Mouse (Mus musculus): ENCODE measurements around the gene Flt3l. TPM values are rescaled to one million over a fixed set of nuclear protein-coding genes. Genes with fewer than 3 reads are reported as not detected.
"Not testable (repeated sequence)": the region's sequence is repeated elsewhere in the genome, so short reads cannot be mapped to it uniquely, and the experiment has no call there.

Gene Flt3l
- polyA plus RNA-seq, 1 experiment from 2014 or later = 1.7 TPM

- ATAC-seq (ENCODE audit: low FRiP score) (no peak), DNase-seq (ENCODE audit: low spot score) (no peak)
- no peak overlapping the region for H3K4me3 ChIP-seq (replicated peaks; ENCODE audit: low read length)
Observed at GRCm38 (mm10) chr7:45176356-45176755, 40.1 kb upstream of the Flt3l start.

GRCm38 (mm10) chr7:45175929-45176328 lies 39.7 kb upstream of the Flt3l start:
- Histone ChIP-seq H3K4me1 (replicated peaks; ENCODE audit: control insufficient read depth, insufficient read depth, low read length) (0 out of 2 replicates have a peak, but pooled peaks cover 9% of the 10 kb centered on the region), H3K4me2 (replicated peaks) (peak overlapping the region; percentile 24), H3K27me3 (ENCODE audit: control insufficient read depth, insufficient read depth, low read length) (peaks cover 83% of the 10 kb centered on the region), H3K4me3 (replicated peaks; ENCODE audit: low read length) (no peak overlapping the region), H3K9ac (no peak overlapping the region), H3K27ac (no peak overlapping the region), H3K9me3 (ENCODE audit: control insufficient read depth, low read length) (no peaks in the 10 kb centered on the region), H3K36me3 (replicated peaks; ENCODE audit: control insufficient read depth, insufficient read depth) (no peaks in the 10 kb centered on the region)
- whole genome bisulfite sequencing = under 1% methylated on average over 23 of the region's 23 CpGs
- DNase-seq (ENCODE audit: low spot score) (no peak), ATAC-seq (ENCODE audit: low FRiP score) (no peak)

More at GRCm38 (mm10) chr7:45176356-45176755, 40.1 kb upstream of the Flt3l start:
- no peaks in the 10 kb centered on the region for H3K9me3 ChIP-seq (ENCODE audit: control insufficient read depth, low read length)
- 2% methylated on average over 30 of the region's 31 CpGs for WGBS
- no peak overlapping the region for H3K27ac ChIP-seq
- peaks cover 9% of the 10 kb centered on the region; the same call in 1 of the 2 replicates for H3K4me1 ChIP-seq (replicated peaks; ENCODE audit: control insufficient read depth, insufficient read depth, low read length)
- peak overlapping the region; percentile 24 for H3K4me2 ChIP-seq (replicated peaks)
- H3K36me3 ChIP-seq (replicated peaks; ENCODE audit: control insufficient read depth, insufficient read depth) = no peaks in the 10 kb centered on the region
- H3K9ac ChIP-seq = no peak overlapping the region
- peaks cover 87% of the 10 kb centered on the region for H3K27me3 ChIP-seq (ENCODE audit: control insufficient read depth, insufficient read depth, low read length)

- ATAC-seq (ENCODE audit: low FRiP score) (no peak), DNase-seq (ENCODE audit: low spot score) (no peak)
- H3K4me1 ChIP-seq (replicated peaks; ENCODE audit: control insufficient read depth, insufficient read depth, low read length) = 0 out of 2 replicates have a peak, but pooled peaks cover 9% of the 10 kb centered on the region
- H3K4me2 ChIP-seq (replicated peaks) = no peak overlapping the region
- no peaks in the 10 kb centered on the region for H3K36me3 ChIP-seq (replicated peaks; ENCODE audit: control insufficient read depth, insufficient read depth)
- H3K27ac ChIP-seq = no peak overlapping the region
- H3K4me3 ChIP-seq (replicated peaks; ENCODE audit: low read length) = no peak overlapping the region
- H3K9me3 ChIP-seq (ENCODE audit: control insufficient read depth, low read length) = no peaks in the 10 kb centered on the region
- peaks cover 77% of the 10 kb centered on the region for H3K27me3 ChIP-seq (ENCODE audit: control insufficient read depth, insufficient read depth, low read length)
- no peak overlapping the region for H3K9ac ChIP-seq
- WGBS = 4% methylated on average over 13 of the region's 13 CpGs
Observed at GRCm38 (mm10) chr7:45175398-45175797, 39.2 kb upstream of the Flt3l start.

GRCm38 (mm10) chr7:45174567-45175280 lies 38.5 kb upstream of the Flt3l start:
- Histone ChIP-seq H3K27me3 (ENCODE audit: control insufficient read depth, insufficient read depth, low read length) (peaks cover 77% of the 10 kb centered on the region), H3K4me1 (replicated peaks; ENCODE audit: control insufficient read depth, insufficient read depth, low read length) (0 out of 2 replicates have a peak, but pooled peaks cover 9% of the 10 kb centered on the region), H3K4me2 (replicated peaks) (no peak overlapping the region), H3K4me3 (replicated peaks; ENCODE audit: low read length) (no peak overlapping the region), H3K27ac (no peak overlapping the region), H3K9me3 (ENCODE audit: control insufficient read depth, low read length) (0 out of 2 replicates have a peak, but pooled peaks cover 2% of the 10 kb centered on the region), H3K36me3 (replicated peaks; ENCODE audit: control insufficient read depth, insufficient read depth) (no peaks in the 10 kb centered on the region), H3K9ac (no peak overlapping the region)
- ATAC-seq (ENCODE audit: low FRiP score) (0 out of 2 replicates have a peak, but pooled peaks have one; percentile 34), DNase-seq (ENCODE audit: low spot score) (no peak)
- 4% methylated on average over 28 of the region's 29 CpGs for WGBS

GRCm38 (mm10) chr7:45173772-45174171 lies 37.5 kb upstream of the Flt3l start:
- ATAC-seq (ENCODE audit: low FRiP score); H3K36me3 ChIP-seq (replicated peaks; ENCODE audit: control insufficient read depth, insufficient read depth); H3K4me1 ChIP-seq (replicated peaks; ENCODE audit: control insufficient read depth, insufficient read depth, low read length); H3K4me2 ChIP-seq (replicated peaks); DNase-seq (ENCODE audit: low spot score); H3K27ac ChIP-seq; H3K9me3 ChIP-seq (ENCODE audit: control insufficient read depth, low read length); H3K4me3 ChIP-seq (replicated peaks; ENCODE audit: low read length); H3K9ac ChIP-seq: not testable (repeated sequence)
- WGBS = 62% methylated on average over 1 of the region's 1 CpGs
- peaks cover 77% of the 10 kb centered on the region for H3K27me3 ChIP-seq (ENCODE audit: control insufficient read depth, insufficient read depth, low read length)

- ATAC-seq (ENCODE audit: low FRiP score) (no peak), DNase-seq (ENCODE audit: low spot score) (no peak)
- Histone ChIP-seq H3K9me3 (ENCODE audit: control insufficient read depth, low read length) (0 out of 2 replicates have a peak, but pooled peaks cover 6% of the 10 kb centered on the region), H3K27me3 (ENCODE audit: control insufficient read depth, insufficient read depth, low read length) (peaks cover 77% of the 10 kb centered on the region), H3K9ac (no peak overlapping the region), H3K4me2 (replicated peaks) (no peak overlapping the region), H3K4me1 (replicated peaks; ENCODE audit: control insufficient read depth, insufficient read depth, low read length) (peaks cover 15% of the 10 kb centered on the region; the same call in 1 of the 2 replicates), H3K4me3 (replicated peaks; ENCODE audit: low read length) (no peak overlapping the region), H3K27ac (no peak overlapping the region), H3K36me3 (replicated peaks; ENCODE audit: control insufficient read depth, insufficient read depth) (no peaks in the 10 kb centered on the region)
- 64% methylated on average over 7 of the region's 7 CpGs for WGBS
Observed at GRCm38 (mm10) chr7:45172974-45173373, 36.7 kb upstream of the Flt3l start.

- Histone ChIP-seq H3K9me3 (ENCODE audit: control insufficient read depth, low read length) (0 out of 2 replicates have a peak, but pooled peaks cover 6% of the 10 kb centered on the region), H3K4me2 (replicated peaks) (no peak overlapping the region), H3K9ac (no peak overlapping the region), H3K27me3 (ENCODE audit: control insufficient read depth, insufficient read depth, low read length) (peaks cover 77% of the 10 kb centered on the region), H3K36me3 (replicated peaks; ENCODE audit: control insufficient read depth, insufficient read depth) (no peaks in the 10 kb centered on the region), H3K4me1 (replicated peaks; ENCODE audit: control insufficient read depth, insufficient read depth, low read length) (peaks cover 10% of the 10 kb centered on the region; the same call in 1 of the 2 replicates), H3K27ac (no peak overlapping the region), H3K4me3 (replicated peaks; ENCODE audit: low read length) (no peak overlapping the region)
- no peak for ATAC-seq (ENCODE audit: low FRiP score)
- no peak for DNase-seq (ENCODE audit: low spot score)
- 90% methylated on average over 3 of the region's 3 CpGs for WGBS
Observed at GRCm38 (mm10) chr7:45169495-45169894, 33.3 kb upstream of the Flt3l start.

- Histone ChIP-seq H3K9ac (no peak overlapping the region), H3K4me3 (replicated peaks; ENCODE audit: low read length) (0 out of 2 replicates have a peak overlapping the region, but pooled peaks have one; percentile 6), H3K9me3 (ENCODE audit: control insufficient read depth, low read length) (0 out of 2 replicates have a peak, but pooled peaks cover 6% of the 10 kb centered on the region), H3K27me3 (ENCODE audit: control insufficient read depth, insufficient read depth, low read length) (peaks cover 78% of the 10 kb centered on the region), H3K27ac (no peak overlapping the region), H3K4me1 (replicated peaks; ENCODE audit: control insufficient read depth, insufficient read depth, low read length) (peaks cover 16% of the 10 kb centered on the region; the same call in 1 of the 2 replicates), H3K36me3 (replicated peaks; ENCODE audit: control insufficient read depth, insufficient read depth) (no peaks in the 10 kb centered on the region), H3K4me2 (replicated peaks) (peak overlapping the region; percentile 11; the same call in 1 of the 2 replicates)
- no peak for DNase-seq (ENCODE audit: low spot score)
- WGBS = 2% methylated on average over 24 of the region's 24 CpGs
- no peak for ATAC-seq (ENCODE audit: low FRiP score)
Observed at GRCm38 (mm10) chr7:45168656-45169055, 32.4 kb upstream of the Flt3l start.

GRCm38 (mm10) chr7:45167761-45168445 lies 31.7 kb upstream of the Flt3l start:
- Histone ChIP-seq H3K9me3 (ENCODE audit: control insufficient read depth, low read length) (0 out of 2 replicates have a peak, but pooled peaks cover 6% of the 10 kb centered on the region), H3K4me2 (replicated peaks) (peak overlapping the region; percentile 22; the same call in 1 of the 2 replicates), H3K36me3 (replicated peaks; ENCODE audit: control insufficient read depth, insufficient read depth) (no peaks in the 10 kb centered on the region), H3K9ac (no peak overlapping the region; the same call in 1 of the 2 replicates), H3K4me3 (replicated peaks; ENCODE audit: low read length) (no peak overlapping the region), H3K4me1 (replicated peaks; ENCODE audit: control insufficient read depth, insufficient read depth, low read length) (peaks cover 18% of the 10 kb centered on the region; the same call in 1 of the 2 replicates), H3K27ac (no peak overlapping the region), H3K27me3 (ENCODE audit: control insufficient read depth, insufficient read depth, low read length) (peaks cover 85% of the 10 kb centered on the region)
- under 1% methylated on average over 19 of the region's 19 CpGs for WGBS
- no peak for ATAC-seq (ENCODE audit: low FRiP score)
- no peak for DNase-seq (ENCODE audit: low spot score)
